Mouse (Mus musculus): Measurements from ENCODE around the gene Dnajb4. TPM values are rescaled to one million over a fixed set of nuclear protein-coding genes. Genes with fewer than 3 reads are reported as not detected.

Gene Dnajb4
- polyA plus RNA-seq, 1 experiment from 2014 or later = 32.4 TPM

DNA sequence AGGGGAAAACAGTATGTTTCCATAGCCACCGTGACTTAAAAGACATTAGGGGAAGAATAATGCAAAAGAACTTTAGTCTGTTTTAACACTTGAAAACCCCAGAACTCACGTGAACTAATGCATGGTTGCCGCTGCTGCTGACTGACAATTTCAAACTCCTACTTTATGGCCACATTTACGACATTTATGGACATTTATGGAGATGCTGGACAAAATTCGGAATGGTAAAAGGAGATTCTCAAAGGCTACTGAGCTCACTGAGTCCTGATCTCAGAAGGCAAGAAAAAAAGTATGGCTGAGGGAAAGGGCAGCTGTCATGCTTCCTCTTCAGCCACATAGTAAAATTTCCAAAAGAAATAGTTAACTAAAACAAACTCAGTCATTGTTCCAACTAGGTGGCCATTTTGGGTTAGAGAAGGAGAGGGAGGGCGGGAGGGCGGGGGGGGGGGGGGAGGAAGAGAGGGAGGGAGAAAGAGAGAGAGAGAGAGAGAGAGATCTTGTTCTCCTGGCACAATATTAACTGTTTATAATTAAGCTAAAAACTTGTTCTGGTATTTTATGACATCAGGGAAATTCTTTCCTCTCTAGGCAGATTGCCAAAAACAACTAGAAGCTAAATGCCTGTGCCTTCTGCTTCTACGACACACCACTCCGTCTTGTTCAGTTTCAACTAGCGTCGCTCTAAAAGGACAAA lies 17.7 kb downstream of the Dnajb4 start:
- H3K36me3 ChIP-seq (ENCODE audit: control insufficient read depth, insufficient read depth, low read length) = no peaks in the 10 kb centered on the region
- no peaks in the 10 kb centered on the region for H3K9me3 ChIP-seq (ENCODE audit: control insufficient read depth, low read length)
- peak overlapping the region; percentile 41 for H3K4me2 ChIP-seq (ENCODE audit: low read depth, severe bottlenecking)
- DNase-seq (ENCODE audit: low spot score) (no peak), ATAC-seq (ENCODE audit: insufficient number of reproducible peaks, low FRiP score, low TSS enrichment, low read depth) (peak; percentile 7; the same call in 1 of the 2 replicates)
- WGBS = 32% methylated on average over 10 of the region's 11 CpGs
- H3K27me3 ChIP-seq (ENCODE audit: control insufficient read depth, insufficient read depth, low read length) = no peaks in the 10 kb centered on the region
- peak overlapping the region; percentile 49 for H3K9ac ChIP-seq (ENCODE audit: low read length)
- peak overlapping the region; percentile 48 for H3K27ac ChIP-seq (replicated peaks; ENCODE audit: low read depth, low read length)
- H3K4me1 ChIP-seq (ENCODE audit: control insufficient read depth, insufficient read depth, low read length) = no peaks in the 10 kb centered on the region
- H3K4me3 ChIP-seq (ENCODE audit: low read depth, low read length) = peak overlapping the region; percentile 31

DNA sequence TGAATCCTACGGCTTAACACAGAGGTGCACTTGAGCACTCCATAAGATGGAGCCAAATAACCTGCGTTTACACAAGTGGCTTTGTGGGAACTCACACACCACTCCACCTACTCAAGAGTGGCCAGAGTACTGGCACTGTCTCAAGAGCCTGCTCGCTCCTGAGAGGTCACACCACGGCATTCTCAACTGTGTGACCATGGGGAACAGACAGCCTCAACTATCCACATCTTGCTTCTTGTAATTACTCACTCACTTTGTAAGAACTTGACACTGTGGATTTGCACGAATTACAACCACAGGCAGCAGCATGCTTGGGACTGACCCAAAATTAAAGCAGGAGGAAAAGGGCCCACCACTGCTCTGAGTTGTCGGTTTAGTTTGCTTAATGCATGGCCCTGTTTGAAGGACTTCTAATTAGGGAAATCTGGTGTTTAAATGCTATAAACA lies 18.3 kb downstream of the Dnajb4 start:
- peak overlapping the region; percentile 31 for H3K4me3 ChIP-seq (ENCODE audit: low read depth, low read length)
- no peaks in the 10 kb centered on the region for H3K4me1 ChIP-seq (ENCODE audit: control insufficient read depth, insufficient read depth, low read length)
- H3K9ac ChIP-seq (ENCODE audit: low read length) = peak overlapping the region; percentile 49
- H3K27me3 ChIP-seq (ENCODE audit: control insufficient read depth, insufficient read depth, low read length) = no peaks in the 10 kb centered on the region
- H3K9me3 ChIP-seq (ENCODE audit: control insufficient read depth, low read length) = no peaks in the 10 kb centered on the region
- no peaks in the 10 kb centered on the region for H3K36me3 ChIP-seq (ENCODE audit: control insufficient read depth, insufficient read depth, low read length)
- peak overlapping the region; percentile 48 for H3K27ac ChIP-seq (replicated peaks; ENCODE audit: low read depth, low read length)
- ATAC-seq (ENCODE audit: insufficient number of reproducible peaks, low FRiP score, low TSS enrichment, low read depth) (peak; percentile 59), DNase-seq (ENCODE audit: low spot score) (peak; percentile 60)
- 20% methylated on average over 6 of the region's 6 CpGs for WGBS
- H3K4me2 ChIP-seq (ENCODE audit: low read depth, severe bottlenecking) = peak overlapping the region; percentile 41

DNA sequence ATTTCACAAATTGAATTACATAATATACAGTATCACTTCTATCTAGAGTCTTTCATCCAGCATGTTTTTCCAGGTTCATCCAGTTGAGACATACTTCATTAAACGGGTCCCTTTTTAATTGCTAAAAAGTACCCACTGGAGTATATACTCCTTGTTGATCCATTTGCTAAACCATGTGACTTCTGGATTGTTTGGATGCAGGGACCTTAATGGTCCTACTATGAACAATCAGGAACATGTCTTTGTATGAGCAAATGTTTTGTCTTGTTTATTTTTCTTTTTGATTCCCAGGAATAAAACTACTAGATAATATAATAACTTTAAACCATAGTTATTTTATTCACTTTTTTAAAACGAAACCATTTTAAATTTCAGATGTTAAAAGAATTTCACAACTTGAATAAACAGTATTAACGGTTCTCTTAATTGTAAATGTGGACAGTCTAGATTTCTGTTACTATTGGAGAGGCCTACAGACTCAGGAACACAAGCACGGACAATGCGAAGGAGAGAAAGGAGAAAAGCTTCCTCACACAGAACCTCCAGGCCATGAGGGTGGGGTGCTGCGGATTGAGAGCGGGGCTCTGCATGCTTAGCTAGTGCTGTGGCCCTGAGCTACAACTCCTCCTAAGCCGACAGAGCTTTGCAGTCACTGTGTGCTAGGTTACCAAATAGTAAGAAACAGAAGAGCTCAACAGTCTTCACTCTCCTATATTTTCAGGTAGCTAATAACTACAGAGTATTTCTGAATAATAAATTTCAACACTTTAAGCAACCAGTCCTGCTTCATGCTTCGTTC lies 19.2 kb downstream of the Dnajb4 start:
- Histone ChIP-seq H3K9me3 (ENCODE audit: control insufficient read depth, low read length) (no peaks in the 10 kb centered on the region), H3K4me1 (ENCODE audit: control insufficient read depth, insufficient read depth, low read length) (no peaks in the 10 kb centered on the region), H3K4me2 (ENCODE audit: low read depth, severe bottlenecking) (peak overlapping the region; percentile 24), H3K36me3 (ENCODE audit: control insufficient read depth, insufficient read depth, low read length) (peaks cover 2% of the 10 kb centered on the region; the same call in 1 of the 2 replicates), H3K9ac (ENCODE audit: low read length) (no peak overlapping the region), H3K27ac (replicated peaks; ENCODE audit: low read depth, low read length) (no peak overlapping the region), H3K27me3 (ENCODE audit: control insufficient read depth, insufficient read depth, low read length) (no peaks in the 10 kb centered on the region), H3K4me3 (ENCODE audit: low read depth, low read length) (peak overlapping the region; percentile 1; the same call in 1 of the 2 replicates)
- DNase-seq (ENCODE audit: low spot score) (no peak), ATAC-seq (ENCODE audit: insufficient number of reproducible peaks, low FRiP score, low TSS enrichment, low read depth) (no peak)
- WGBS = 84% methylated on average over 9 of the region's 9 CpGs

DNA sequence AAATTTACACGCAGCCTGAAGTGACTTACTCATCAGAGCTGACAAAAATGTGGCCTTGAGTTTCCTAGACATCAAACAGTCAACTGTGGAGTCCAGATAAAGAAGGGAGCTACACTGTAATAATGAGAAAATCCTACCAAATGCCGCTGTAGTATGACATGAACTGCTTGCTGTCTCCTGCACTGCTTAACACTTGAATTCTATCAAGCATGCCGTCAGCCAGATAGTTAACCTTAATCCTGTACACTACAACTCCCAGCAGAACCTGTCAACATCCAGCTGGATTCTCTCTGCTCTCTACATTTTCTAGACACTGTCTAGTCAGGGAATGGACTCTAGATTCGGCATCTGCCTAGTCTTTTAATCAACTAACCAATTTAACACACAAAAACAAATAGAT lies 20.8 kb downstream of the Dnajb4 start:
- H3K36me3 ChIP-seq (ENCODE audit: control insufficient read depth, insufficient read depth, low read length) = peaks cover 2% of the 10 kb centered on the region; the same call in 1 of the 2 replicates
- H3K9me3 ChIP-seq (ENCODE audit: control insufficient read depth, low read length) = no peaks in the 10 kb centered on the region
- WGBS = 73% methylated on average over 4 of the region's 4 CpGs
- DNase-seq (ENCODE audit: low spot score) (no peak), ATAC-seq (ENCODE audit: insufficient number of reproducible peaks, low FRiP score, low TSS enrichment, low read depth) (no peak)
- H3K4me1 ChIP-seq (ENCODE audit: control insufficient read depth, insufficient read depth, low read length) = no peaks in the 10 kb centered on the region
- H3K4me2 ChIP-seq (ENCODE audit: low read depth, severe bottlenecking) = no peak overlapping the region
- H3K27ac ChIP-seq (replicated peaks; ENCODE audit: low read depth, low read length) = no peak overlapping the region
- no peak overlapping the region for H3K4me3 ChIP-seq (ENCODE audit: low read depth, low read length)
- H3K9ac ChIP-seq (ENCODE audit: low read length) = no peak overlapping the region
- no peaks in the 10 kb centered on the region for H3K27me3 ChIP-seq (ENCODE audit: control insufficient read depth, insufficient read depth, low read length)

DNA sequence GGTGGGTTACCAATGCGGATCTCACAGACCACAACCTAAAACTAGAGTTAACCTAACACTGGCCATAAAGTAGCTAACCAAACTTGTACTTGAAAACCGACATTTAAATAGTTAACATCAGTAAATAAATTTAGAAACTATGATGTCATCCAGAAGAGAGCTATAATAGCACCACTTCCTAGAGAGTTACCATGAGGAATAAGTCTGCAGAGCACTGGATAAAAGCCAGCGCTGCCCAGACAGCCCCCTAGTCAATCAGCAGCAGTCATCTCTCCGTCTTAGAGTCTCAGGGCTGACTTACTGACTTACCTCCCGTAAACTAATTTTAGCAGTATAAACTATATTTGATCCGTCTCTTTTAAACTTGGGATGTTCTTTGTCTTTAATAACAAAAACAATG lies 24.0 kb downstream of the Dnajb4 start:
- no peaks in the 10 kb centered on the region for H3K27me3 ChIP-seq (ENCODE audit: control insufficient read depth, insufficient read depth, low read length)
- no peak overlapping the region for H3K27ac ChIP-seq (replicated peaks; ENCODE audit: low read depth, low read length)
- H3K4me1 ChIP-seq (ENCODE audit: control insufficient read depth, insufficient read depth, low read length) = no peaks in the 10 kb centered on the region
- no peak for ATAC-seq (ENCODE audit: insufficient number of reproducible peaks, low FRiP score, low TSS enrichment, low read depth)
- H3K36me3 ChIP-seq (ENCODE audit: control insufficient read depth, insufficient read depth, low read length) = peaks cover 2% of the 10 kb centered on the region; the same call in 1 of the 2 replicates
- no peak overlapping the region for H3K4me3 ChIP-seq (ENCODE audit: low read depth, low read length)
- WGBS = 86% methylated on average over 6 of the region's 6 CpGs
- no peak overlapping the region for H3K4me2 ChIP-seq (ENCODE audit: low read depth, severe bottlenecking)
- no peaks in the 10 kb centered on the region for H3K9me3 ChIP-seq (ENCODE audit: control insufficient read depth, low read length)
- H3K9ac ChIP-seq (ENCODE audit: low read length) = no peak overlapping the region
- no peak for DNase-seq (ENCODE audit: low spot score)

DNA sequence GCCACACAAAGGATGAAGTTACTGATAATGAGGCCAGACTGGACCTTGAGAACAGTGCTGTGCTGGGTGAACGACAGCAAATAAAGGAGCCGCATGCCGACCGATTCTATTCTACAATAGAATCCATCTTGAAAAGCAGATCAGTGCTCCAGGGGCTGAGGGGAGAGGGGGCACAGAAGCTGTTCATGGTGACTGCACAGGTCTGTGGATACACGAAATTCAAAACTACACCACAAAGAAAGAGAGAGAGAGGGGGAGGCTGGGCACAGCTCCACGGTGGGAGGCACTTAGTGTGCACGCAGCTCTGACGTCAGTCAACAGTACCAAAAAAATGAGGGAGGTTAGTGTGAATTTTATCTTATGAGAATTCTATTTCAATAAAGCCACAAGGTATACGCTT lies 26.6 kb downstream of the Dnajb4 start:
- ATAC-seq (ENCODE audit: insufficient number of reproducible peaks, low FRiP score, low TSS enrichment, low read depth) (no peak), DNase-seq (ENCODE audit: low spot score) (no peak)
- H3K27me3 ChIP-seq (ENCODE audit: control insufficient read depth, insufficient read depth, low read length) = no peaks in the 10 kb centered on the region
- no peak overlapping the region for H3K27ac ChIP-seq (replicated peaks; ENCODE audit: low read depth, low read length)
- no peaks in the 10 kb centered on the region for H3K9me3 ChIP-seq (ENCODE audit: control insufficient read depth, low read length)
- H3K36me3 ChIP-seq (ENCODE audit: control insufficient read depth, insufficient read depth, low read length) = peaks cover 2% of the 10 kb centered on the region; the same call in 1 of the 2 replicates
- H3K9ac ChIP-seq (ENCODE audit: low read length) = no peak overlapping the region
- H3K4me3 ChIP-seq (ENCODE audit: low read depth, low read length) = no peak overlapping the region
- no peak overlapping the region for H3K4me2 ChIP-seq (ENCODE audit: low read depth, severe bottlenecking)
- WGBS = 88% methylated on average over 9 of the region's 9 CpGs
- H3K4me1 ChIP-seq (ENCODE audit: control insufficient read depth, insufficient read depth, low read length) = peaks cover 6% of the 10 kb centered on the region; the same call in 1 of the 2 replicates

DNA sequence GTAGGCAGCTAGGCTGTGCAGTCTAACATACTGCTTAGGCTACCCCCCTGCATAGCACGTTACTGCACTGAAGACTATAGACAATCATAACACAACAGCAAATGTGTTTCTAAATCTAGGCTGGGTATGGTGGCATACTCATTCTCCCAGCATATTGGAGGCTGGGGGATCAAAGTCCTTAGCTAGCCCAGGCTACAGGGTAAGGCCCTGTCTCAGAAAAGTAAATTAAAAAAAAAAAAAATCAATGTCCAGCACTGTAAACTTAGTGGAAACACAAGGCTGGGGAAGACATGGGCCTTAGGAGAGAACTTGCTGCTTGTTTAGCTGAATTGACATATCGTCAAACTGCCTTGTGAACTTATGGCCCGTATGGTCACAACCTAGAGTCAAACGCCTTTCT lies 29.5 kb downstream of the Dnajb4 start:
- no peak for ATAC-seq (ENCODE audit: insufficient number of reproducible peaks, low FRiP score, low TSS enrichment, low read depth)
- peaks cover 6% of the 10 kb centered on the region; the same call in 1 of the 2 replicates for H3K4me1 ChIP-seq (ENCODE audit: control insufficient read depth, insufficient read depth, low read length)
- no peaks in the 10 kb centered on the region for H3K27me3 ChIP-seq (ENCODE audit: control insufficient read depth, insufficient read depth, low read length)
- H3K27ac ChIP-seq (replicated peaks; ENCODE audit: low read depth, low read length) = no peak overlapping the region
- no peaks in the 10 kb centered on the region for H3K36me3 ChIP-seq (ENCODE audit: control insufficient read depth, insufficient read depth, low read length)
- H3K9me3 ChIP-seq (ENCODE audit: control insufficient read depth, low read length) = no peaks in the 10 kb centered on the region
- H3K4me3 ChIP-seq (ENCODE audit: low read depth, low read length) = no peak overlapping the region
- H3K9ac ChIP-seq (ENCODE audit: low read length) = no peak overlapping the region
- WGBS = 94% methylated on average over 4 of the region's 4 CpGs
- H3K4me2 ChIP-seq (ENCODE audit: low read depth, severe bottlenecking) = no peak overlapping the region
- DNase-seq (ENCODE audit: low spot score) = no peak

DNA sequence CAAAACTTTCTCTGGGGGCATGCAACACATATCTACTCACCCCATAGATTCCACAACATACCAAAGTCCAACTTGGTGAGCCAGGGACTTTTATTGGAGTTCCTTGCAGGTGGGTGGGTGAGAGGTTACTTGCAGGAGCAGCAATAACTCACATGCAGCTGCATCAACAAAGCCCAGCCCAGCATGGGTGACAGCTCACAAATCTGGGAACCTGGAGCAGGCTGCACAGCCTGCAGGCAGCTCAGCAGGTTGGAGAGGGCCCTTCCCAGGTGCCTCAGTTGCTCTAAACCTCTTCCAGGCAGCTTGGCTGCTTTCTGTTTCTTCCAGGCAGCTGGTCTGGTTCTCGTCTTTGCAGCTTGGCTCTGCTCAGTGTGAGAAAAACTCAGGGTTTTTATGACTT lies 30.8 kb downstream of the Dnajb4 start:
- H3K9me3 ChIP-seq (ENCODE audit: control insufficient read depth, low read length) = no peaks in the 10 kb centered on the region
- H3K27me3 ChIP-seq (ENCODE audit: control insufficient read depth, insufficient read depth, low read length) = no peaks in the 10 kb centered on the region
- ATAC-seq (ENCODE audit: insufficient number of reproducible peaks, low FRiP score, low TSS enrichment, low read depth) (peak; percentile 85), DNase-seq (ENCODE audit: low spot score) (peak; percentile 74)
- H3K27ac ChIP-seq (replicated peaks; ENCODE audit: low read depth, low read length) = no peak overlapping the region; the same call in 1 of the 2 replicates
- H3K4me3 ChIP-seq (ENCODE audit: low read depth, low read length) = no peak overlapping the region
- WGBS = 4% methylated on average over 1 of the region's 1 CpGs
- no peaks in the 10 kb centered on the region for H3K36me3 ChIP-seq (ENCODE audit: control insufficient read depth, insufficient read depth, low read length)
- peaks cover 6% of the 10 kb centered on the region; the same call in 1 of the 2 replicates for H3K4me1 ChIP-seq (ENCODE audit: control insufficient read depth, insufficient read depth, low read length)
- H3K9ac ChIP-seq (ENCODE audit: low read length) = no peak overlapping the region
- no peak overlapping the region for H3K4me2 ChIP-seq (ENCODE audit: low read depth, severe bottlenecking)
